Mouse (Mus musculus): ENCODE data around the gene Yipf6. TPM values are rescaled to one million over a fixed set of nuclear protein-coding genes. Genes with fewer than 3 reads are reported as not detected.

Gene Yipf6
- total and polyA plus RNA-seq, 3 experiments, result 19.0 to 20.2 TPM; not detected in 1

- Histone ChIP-seq H3K79me2 (ENCODE audit: control insufficient read depth, insufficient read depth, low read length, poor library complexity) (no peaks in the 10 kb centered on the region), H3K4me1 (ENCODE audit: control insufficient read depth in 1 of 2, insufficient read depth in 2 of 2, low read length in 2 of 2) (0 out of 4 replicates have a peak, but pooled peaks cover 0 to 6% of the 10 kb centered on the region in 2 experiments), H3K27me3 (ENCODE audit: control insufficient read depth in 1 of 2, insufficient read depth in 2 of 2, low read length in 2 of 2) (no peaks in the 10 kb centered on the region), H3K27ac (ENCODE audit: control insufficient read depth, low read depth, low read length) (no peak overlapping the region), H3K9ac (ENCODE audit: control insufficient read depth, low read depth, low read length, poor library complexity, severe bottlenecking) (no peak overlapping the region), H3K4me3 (ENCODE audit: control insufficient read depth in 1 of 2, insufficient read depth in 1 of 2, low read depth in 2 of 2, low read length in 2 of 2) (no peak overlapping the region), H3K9me3 (replicated peaks; ENCODE audit: insufficient read depth, low read length) (no peaks in the 10 kb centered on the region), H3K36me3 (ENCODE audit: control insufficient read depth in 1 of 2, insufficient read depth in 2 of 2, low read length in 2 of 2) (peaks cover 0 to 4% of the 10 kb centered on the region in 2 experiments; a peak in 2 of 4 replicates)
- DNase-seq (ENCODE audit: low read depth, low spot score), result peak; percentile 56
- TF ChIP-seq SIN3A (IDR thresholded peaks at IDR 0.05; ENCODE audit: low read length), result no peak
- no peak for TF ChIP-seq USF1 (IDR thresholded peaks at IDR 0.05; ENCODE audit: low read depth, low read length)
- TF ChIP-seq GABPA (IDR thresholded peaks at IDR 0.05; ENCODE audit: low read depth, low read length), result no peak
- TF ChIP-seq MAZ (IDR thresholded peaks at IDR 0.05; ENCODE audit: low read depth, low read length), result no peak
- peak; percentile 35 for TF ChIP-seq SMC3 (IDR thresholded peaks at IDR 0.05; ENCODE audit: low read depth, low read length)
- TF ChIP-seq CTCF (IDR thresholded peaks at IDR 0.05 in 2 of 3, conservative IDR thresholded peaks at IDR 0.05 in 1 of 3; ENCODE audit: control insufficient read depth in 1 of 3, insufficient read depth in 1 of 3, low read depth in 2 of 3, low read length in 3 of 3, poor library complexity in 1 of 3, severe bottlenecking in 1 of 3), result peak; percentile 45 to 72 (median 54)
- no peak for TF ChIP-seq MYB (IDR thresholded peaks at IDR 0.05; ENCODE audit: low read depth, low read length)
- TF ChIP-seq ETS1 (IDR thresholded peaks at IDR 0.05; ENCODE audit: low read depth, low read length), result no peak
- no peak for TF ChIP-seq POLR2AphosphoS5 (IDR thresholded peaks at IDR 0.05; ENCODE audit: borderline replicate concordance, low read depth, low read length)
- TF ChIP-seq GATA1 (IDR thresholded peaks at IDR 0.05; ENCODE audit: low read depth, low read length), result no peak
- no peak for TF ChIP-seq E2F4 (IDR thresholded peaks at IDR 0.05; ENCODE audit: borderline replicate concordance, low read depth, low read length)
- no peak for TF ChIP-seq ZMIZ1 (IDR thresholded peaks at IDR 0.05; ENCODE audit: low read depth, low read length)
- no peak for TF ChIP-seq MAFK (IDR thresholded peaks at IDR 0.05; ENCODE audit: borderline replicate concordance, low read depth, low read length)
- TF ChIP-seq CHD2 (IDR thresholded peaks at IDR 0.05; ENCODE audit: low read length), result no peak
- TF ChIP-seq EP300 (IDR thresholded peaks at IDR 0.05; ENCODE audit: low read depth in 1 of 2, low read length in 2 of 2), result no peak
- no peak for TF ChIP-seq KAT2A (conservative IDR thresholded peaks at IDR 0.05; ENCODE audit: low read depth, low read length)
- no peak for TF ChIP-seq RCOR1 (IDR thresholded peaks at IDR 0.05; ENCODE audit: low read depth, low read length)
- TF ChIP-seq ZKSCAN1 (IDR thresholded peaks at IDR 0.05; ENCODE audit: low read depth, low read length), result no peak
- TF ChIP-seq NRF1 (IDR thresholded peaks at IDR 0.05; ENCODE audit: insufficient read depth, low read depth, low read length, poor library complexity, severe bottlenecking), result no peak
- no peak for TF ChIP-seq USF2 (IDR thresholded peaks at IDR 0.05; ENCODE audit: borderline replicate concordance in 1 of 2, insufficient read depth in 1 of 2, low read depth in 1 of 2, low read length in 2 of 2)
- TF ChIP-seq MEF2A (IDR thresholded peaks at IDR 0.05; ENCODE audit: extremely low read depth, insufficient replicate concordance, low read depth, low read length, poor library complexity, severe bottlenecking), result no peak
- no peak for TF ChIP-seq POLR2AphosphoS2 (IDR thresholded peaks at IDR 0.05; ENCODE audit: low read length)
- peak; percentile 8 for TF ChIP-seq RAD21 (IDR thresholded peaks at IDR 0.05; ENCODE audit: low read depth, low read length)
- TF ChIP-seq ZC3H11A (IDR thresholded peaks at IDR 0.05; ENCODE audit: low read depth, low read length), result no peak
- TF ChIP-seq HCFC1 (IDR thresholded peaks at IDR 0.05; ENCODE audit: low read depth, low read length), result no peak
- TF ChIP-seq POLR2A (IDR thresholded peaks at IDR 0.05; ENCODE audit: control insufficient read depth in 1 of 2, insufficient read depth in 1 of 2, low read depth in 1 of 2, low read length in 2 of 2, poor library complexity in 1 of 2), result no peak
- no peak for TF ChIP-seq BHLHE40 (IDR thresholded peaks at IDR 0.05; ENCODE audit: borderline replicate concordance, low read depth, low read length)
- no peak for TF ChIP-seq TBP (IDR thresholded peaks at IDR 0.05; ENCODE audit: low read depth, low read length)
- no peak for TF ChIP-seq JUND (IDR thresholded peaks at IDR 0.05; ENCODE audit: low read depth, low read length)
- peak; percentile 97 for TF ChIP-seq ZNF384 (IDR thresholded peaks at IDR 0.05; ENCODE audit: low read depth, low read length)
- no peak for TF ChIP-seq MYC (IDR thresholded peaks at IDR 0.05; ENCODE audit: low read depth, low read length)
- TF ChIP-seq NELFE (IDR thresholded peaks at IDR 0.05; ENCODE audit: low read depth, low read length), result no peak
- no peak for TF ChIP-seq UBTF (IDR thresholded peaks at IDR 0.05; ENCODE audit: borderline replicate concordance, insufficient read depth, low read depth, low read length)
These were observed 17.8 kb downstream of the Yipf6 start for GRCm38 (mm10) chrX:98953941-98954340.

Measured in MEL (cell line).